Mouse (Mus musculus): ENCODE data around the gene Klrb1b.
"Not testable (repeated sequence)": the region's sequence is repeated elsewhere in the genome, so short reads cannot be mapped to it uniquely, and the experiment has no call there.

Klrb1b gene

DNA sequence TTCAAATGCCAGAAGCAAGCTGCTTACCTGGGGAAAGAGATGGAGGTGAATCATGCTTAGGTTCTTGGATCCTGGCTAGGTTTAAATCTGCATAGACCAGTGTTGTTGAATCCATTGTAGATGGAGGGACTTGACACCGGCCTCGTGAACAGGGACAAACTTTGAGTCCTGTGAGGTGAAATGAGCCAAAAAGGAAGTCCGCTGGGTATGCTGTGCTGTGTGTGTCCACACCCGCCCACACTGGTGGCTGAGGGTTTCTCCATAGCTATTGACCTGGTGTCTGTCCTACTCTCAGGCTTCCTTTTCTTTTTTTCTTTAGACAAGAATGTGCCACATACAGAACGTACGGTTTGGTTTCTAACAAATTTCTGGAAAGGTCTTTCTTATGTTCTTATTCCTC lies at the start of gene Klrb1b, which contains the start of gene Gm44511:
Gene Klrb1b, minus strand, starts transcription at position 200 of the 400 bp plus-strand sequence.
Gene Gm44511, minus strand, starts transcription at position 184 of the 400 bp plus-strand sequence.
- DNase-seq, result no peak

DNA sequence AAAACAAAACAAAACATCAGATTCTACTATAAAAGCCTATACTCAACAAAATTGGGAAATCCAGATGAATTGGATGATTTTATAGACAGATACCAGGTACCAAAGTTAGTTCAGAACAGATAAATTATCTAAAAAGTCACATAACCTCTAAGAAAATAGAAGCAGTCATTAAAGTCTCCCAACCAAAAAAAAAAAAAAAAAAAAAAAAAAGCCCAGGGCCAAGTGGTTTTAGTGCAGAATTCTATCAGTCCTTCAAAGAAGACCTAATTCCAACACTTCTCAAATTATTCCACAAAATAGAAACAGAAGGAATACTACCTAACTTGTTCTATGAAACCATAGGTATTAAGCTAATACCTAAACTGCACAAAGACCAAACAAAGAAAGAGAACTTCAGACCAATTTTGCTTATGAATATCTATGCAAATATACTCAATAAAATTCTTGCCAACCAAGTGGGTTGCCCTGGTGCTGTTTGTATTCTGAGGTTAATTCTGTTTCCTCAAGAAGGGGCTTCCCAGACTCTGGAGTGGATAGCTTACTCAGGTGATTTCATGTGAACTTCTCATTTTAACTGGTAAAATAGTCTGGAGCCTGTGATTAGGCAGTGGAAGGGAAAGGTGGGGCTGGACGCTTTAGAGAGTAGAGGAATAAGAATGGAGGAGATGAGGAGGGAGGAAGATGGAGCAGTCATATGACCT lies 45.9 kb upstream of the Klrb1b start:
- DNase-seq, result no peak

DNA sequence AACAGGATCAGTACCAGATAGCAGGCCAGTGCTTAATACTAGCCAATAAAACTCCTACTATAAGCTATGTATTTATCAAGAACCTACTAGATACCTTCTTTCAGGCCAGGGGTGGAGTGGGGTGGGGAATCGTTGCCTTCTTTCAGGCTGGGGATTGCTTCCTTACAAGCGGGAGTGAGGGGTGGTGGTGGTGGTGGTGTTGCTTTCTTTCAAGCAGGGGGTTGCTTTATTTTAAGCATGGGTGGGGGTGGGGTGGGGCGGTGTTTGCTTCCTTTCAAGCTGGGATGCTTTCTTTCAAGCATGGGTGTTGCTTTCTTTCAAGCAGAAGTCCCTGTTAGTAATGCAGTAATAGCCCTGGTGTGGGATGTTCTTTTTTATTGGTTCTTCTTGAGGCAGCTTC lies 42.7 kb upstream of the Klrb1b start:
- no peak for DNase-seq

DNA sequence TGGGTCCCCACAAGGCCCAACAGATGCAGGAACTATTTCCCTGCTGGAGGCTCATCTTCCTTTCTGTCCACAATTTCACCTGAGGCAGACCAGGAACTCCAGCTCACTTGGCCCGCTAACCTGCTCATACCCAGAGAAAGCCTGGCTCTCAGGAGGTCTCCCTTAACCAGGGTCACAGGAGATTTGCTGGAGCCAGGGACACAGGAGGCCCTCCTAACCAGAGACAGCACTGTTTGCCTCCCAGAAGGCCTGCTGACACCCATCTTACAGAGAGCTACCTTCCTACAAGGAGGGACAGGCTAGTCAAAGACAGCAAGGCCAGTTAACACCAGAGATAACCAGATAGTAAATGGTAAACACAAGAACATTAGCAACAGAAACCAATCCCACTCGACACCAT lies 31.8 kb upstream of the Klrb1b start:
- DNase-seq, result no peak

DNA sequence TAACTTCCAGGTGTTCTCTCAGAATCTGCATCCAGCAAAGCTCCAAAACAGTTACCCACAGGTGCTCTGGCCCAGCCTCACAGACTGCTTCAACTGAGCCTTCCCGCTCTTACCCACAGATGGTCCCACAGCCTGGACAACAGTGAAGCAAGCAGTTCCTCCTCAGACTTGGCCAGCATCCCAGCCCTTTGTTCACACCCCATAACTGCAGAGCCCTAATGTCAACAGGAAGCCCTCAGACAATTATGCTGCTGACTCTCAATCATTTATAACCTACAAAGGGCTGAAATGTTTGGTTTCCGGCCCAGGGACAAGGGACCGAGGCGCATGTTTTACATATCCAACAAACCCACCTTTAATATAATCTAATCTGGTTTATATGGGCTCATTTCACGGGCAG lies 30.1 kb upstream of the Klrb1b start:
- DNase-seq, result peak; percentile 58 to 66

DNA sequence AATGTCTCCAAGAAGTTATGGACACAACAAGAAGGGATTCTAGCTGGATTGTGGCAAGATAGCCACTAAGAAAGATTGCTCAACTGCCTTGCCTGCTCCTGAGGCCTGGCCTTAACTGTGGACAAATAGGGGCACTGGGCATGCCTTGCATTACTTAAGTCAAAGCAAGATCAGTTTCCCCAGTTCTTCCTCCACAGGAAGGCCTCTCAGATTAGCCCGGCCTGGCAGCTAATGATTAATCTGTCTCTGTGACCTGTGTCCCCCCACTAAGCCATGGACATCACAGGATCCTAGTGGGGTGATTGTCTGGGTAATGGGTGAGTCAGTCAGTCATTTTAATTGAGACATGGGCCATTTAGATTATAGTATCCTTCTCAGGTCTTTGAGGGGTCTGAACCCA lies 29.3 kb upstream of the Klrb1b start:
- no peak for DNase-seq

DNA sequence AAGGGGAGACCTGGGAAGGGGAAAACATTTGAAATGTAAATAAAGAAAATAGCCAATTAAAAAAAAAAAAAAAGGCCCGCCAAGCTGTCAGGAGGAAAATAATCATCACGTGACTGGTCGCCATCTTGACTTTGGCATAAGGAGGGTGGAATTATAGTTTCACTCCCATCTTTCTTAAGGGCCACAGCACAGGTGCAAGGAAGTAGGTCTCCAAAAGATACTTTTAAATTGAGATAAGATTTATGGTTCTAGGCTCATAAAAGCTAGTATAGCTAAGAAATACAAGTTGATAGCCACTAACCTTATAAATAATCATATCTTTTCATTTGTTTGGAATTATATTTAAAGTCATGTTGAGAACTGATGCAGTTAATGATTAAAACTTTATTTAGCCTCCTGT lies 28.8 kb upstream of the Klrb1b start:
- DNase-seq, result no peak

DNA sequence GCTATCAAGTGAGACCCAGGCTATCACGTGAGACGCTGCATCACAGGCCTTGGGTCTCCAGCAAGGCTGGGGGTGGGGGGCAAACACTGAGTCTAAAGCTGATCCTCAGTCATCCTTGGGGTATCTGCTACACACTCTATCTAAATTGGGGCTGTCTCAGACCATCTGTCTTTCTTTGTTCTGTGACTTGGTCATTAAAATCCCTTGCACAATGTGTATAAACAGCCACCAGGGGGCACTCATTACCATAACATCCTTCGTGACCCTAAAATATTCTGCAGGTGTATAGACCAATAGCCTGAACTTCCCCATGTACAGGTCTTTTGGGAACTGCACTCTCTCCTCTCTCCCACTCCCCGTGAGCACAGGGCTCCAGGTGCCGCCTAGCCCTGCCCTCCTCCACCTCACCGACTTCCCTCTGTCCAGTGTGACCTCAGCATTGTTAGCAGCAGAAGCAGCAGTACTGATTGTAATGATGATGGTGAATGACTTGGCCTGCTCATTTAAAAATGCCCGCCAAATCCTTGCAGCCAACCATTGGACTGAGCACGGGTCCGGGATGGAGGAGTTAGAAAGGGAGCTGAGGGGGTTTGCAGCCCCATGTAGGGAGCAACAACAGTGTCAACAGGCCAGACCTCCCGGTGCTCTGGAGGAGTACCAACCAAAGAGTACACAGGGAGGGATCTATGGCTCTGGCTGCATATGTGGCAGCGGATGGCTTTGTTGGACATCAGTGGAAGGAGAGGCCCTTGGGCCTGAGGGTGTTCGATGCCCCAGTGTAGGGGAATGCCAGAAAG lies 28.1 kb upstream of the Klrb1b start:
- peak; percentile 39 to 65 for DNase-seq

DNA sequence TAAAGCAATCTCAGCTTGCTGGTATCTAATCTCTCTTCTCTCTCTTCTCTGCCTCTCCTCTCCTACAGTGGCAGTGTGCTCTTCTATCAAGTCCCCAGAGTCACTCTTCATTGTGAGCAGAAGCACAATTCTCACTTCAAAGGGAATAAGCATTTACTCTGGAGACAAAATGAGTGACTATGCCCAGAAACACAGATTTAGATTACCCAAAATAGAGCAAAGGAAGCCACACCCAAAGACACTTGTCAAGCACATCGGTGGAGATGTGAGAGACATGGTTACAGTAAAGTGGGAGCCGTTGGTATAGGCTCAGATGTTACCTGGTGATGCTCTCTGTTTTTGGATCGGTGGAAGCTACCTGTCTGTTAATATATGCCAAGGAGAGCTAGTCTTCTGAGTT lies 26.6 kb upstream of the Klrb1b start:
- DNase-seq, result no peak

DNA sequence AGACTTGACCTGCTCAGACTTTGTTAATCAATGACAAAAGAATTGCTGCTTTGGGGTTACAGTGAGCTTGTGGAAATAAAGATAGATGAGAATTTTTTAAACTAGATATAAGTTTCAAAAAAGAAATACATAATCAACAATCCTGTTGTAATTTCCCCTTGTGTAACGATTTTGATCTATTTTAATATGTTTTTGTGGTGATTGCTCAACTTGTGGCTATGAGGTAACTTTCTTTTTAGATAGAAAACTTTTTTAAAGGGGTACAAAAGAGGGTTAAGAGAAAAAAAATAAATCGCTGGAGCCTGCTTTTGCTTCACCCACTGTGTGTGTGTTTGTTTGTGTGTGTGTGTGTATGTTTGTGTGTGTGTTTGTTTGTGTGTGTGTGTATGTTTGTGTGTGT lies 25.0 kb upstream of the Klrb1b start:
- no peak for DNase-seq

DNA sequence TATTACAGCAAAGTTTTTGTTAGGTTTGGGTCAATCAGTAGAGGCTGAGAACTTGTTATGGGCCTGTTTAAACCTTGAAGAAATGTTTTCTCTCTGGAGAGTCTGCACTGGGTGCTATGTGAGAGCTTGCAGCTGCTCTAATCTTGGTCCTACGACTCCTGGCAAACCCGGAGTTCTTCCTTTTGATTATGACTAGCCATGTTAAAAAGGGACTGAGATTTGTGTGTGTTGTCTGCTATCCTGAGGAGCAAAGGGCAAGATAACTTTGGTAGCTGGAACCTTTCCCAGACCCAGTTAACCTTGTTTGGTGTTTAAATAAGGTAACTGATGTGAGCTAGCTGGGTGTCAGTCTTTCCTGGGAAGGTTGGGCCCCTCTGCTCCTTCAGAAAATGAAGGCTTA lies 24.5 kb upstream of the Klrb1b start:
- DNase-seq, result no peak

DNA sequence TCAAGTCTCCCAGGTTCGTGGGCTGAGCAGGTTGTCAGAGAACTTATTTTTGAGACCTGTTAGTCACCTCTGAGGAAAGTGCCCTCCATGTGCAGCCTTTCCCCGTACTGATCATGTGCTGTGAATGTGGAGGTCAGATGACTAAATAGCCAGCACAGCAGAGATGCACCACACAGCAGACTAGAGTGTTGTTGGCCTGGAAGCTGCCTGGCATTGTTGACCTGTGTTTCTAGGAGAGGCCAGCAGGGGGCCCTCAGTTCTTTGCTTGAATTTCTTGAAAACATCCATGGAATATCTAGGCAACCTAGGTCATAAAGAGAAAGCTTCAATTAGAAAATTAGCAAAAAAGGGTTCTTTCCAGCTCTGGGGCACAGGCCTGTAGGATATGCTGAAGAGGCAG lies 23.8 kb upstream of the Klrb1b start:
- DNase-seq, result peak; percentile 29 to 50

DNA sequence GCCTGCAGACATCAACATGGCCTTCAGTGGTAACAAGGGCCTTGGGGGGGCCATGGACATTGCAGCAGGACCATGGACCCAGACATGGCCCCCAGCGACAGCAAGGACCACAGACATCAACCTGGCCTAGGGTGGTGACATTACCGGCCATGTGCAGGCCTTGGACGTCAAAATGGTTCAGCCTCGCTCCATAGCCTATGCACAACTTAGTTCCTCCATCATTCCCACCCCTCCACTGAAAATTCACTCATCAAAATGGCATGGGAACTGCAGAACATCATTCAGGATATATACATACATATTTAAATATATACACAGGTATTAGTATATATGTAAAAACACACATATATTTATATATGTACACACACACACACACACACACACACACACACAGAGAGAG lies 21.3 kb upstream of the Klrb1b start:
- no peak for DNase-seq

DNA sequence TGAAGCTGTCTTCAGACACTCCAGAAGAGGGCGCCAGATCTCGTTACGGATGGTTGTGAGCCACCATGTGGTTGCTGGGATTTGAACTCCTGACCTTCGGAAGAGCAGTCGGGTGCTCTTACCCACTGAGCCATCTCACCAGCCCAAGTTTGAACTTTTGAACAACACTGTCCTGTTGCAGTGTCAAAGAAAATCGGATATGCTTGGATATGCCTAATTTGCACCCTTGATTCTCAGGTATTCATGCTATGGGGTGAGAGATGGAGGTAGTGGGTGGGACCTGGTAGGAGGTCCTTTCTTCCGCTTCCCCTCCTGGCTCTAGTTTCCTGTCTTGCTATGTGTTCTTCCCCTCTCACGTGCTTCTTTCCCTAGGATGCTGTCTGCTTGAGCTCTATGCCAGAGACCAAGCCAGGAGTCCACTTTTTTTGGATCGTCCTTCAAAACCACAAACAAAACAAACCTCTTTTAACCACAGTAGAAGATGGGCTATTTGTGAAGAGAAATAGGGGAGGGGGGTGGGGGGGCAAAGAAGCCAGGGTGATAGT lies 19.9 kb upstream of the Klrb1b start:
- DNase-seq, result no peak

DNA sequence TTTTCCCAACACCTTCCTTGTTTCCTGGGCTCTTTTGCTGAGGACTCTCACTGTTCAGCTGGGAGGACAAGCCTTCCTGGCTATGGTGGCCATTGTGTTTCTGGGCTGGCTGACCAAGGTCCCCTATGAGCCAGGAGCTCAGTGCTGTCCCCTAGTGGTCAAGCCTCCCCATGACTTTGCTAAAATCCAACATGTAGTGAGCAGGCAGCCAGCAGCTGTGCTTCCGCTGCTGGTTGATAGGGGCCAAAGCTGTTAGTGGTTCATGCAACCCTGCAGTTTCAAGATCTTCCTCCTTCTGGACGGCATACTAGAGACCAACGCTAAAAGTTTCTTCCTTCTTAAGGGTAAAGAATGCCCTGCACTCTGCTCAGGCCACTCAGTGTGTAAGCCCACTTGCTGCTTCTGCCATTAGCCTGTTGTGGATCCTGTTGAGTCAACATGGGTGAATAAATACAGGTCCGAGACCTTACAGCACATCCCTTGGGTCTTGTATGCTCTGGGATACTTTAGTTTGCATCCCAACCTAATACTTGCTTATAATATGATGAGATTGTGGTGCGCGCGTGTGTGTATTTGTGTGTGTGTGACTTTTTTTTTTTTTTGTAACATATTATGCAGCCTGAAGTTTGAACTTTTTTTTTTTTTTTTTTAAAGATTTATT lies 19.3 kb upstream of the Klrb1b start:
- DNase-seq, result peak; percentile 79 to 80

DNA sequence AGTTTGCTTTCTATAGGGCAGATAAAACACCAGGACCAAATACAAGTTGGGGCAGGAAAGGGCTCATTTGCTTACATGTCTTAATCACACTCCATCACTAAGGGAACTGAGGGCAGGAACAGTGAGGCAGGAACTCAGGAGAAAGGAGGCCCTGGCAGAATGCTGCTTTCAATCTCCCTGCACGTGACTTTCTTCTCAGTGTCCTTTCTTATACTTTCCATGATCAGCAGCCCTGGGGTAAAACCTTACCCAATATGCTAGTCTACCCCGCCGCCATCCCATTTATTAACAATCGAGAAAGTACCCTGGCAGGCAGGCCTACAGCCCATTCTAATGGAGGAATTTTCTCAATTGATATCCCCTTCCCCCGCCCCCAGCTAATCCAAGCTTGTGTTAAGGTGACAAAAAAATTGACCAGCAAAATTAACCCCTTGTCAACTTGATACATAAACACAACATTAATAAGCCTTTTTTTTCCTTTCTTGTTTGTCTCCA lies 18.5 kb upstream of the Klrb1b start:
- no peak for DNase-seq

DNA sequence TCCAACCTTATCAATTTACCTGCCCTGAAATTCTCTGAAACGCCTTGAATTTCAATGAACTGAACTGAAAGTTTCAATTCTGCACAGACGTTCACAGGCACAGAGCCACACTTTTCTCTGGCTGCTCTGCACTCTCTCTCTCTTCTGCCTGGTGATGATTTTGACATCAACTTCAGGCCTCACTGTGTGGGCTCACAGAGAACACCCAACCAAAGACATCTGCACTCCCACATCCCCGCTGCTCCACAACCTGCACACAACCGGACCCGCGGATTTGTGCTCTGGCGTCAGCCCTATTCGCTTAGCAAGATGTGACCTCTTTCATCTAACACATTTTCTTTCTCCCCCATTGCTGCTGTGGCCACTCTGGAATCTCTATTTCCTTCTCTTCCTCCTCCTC lies 18.0 kb upstream of the Klrb1b start:
- DNase-seq, result peak; percentile 37 to 42

DNA sequence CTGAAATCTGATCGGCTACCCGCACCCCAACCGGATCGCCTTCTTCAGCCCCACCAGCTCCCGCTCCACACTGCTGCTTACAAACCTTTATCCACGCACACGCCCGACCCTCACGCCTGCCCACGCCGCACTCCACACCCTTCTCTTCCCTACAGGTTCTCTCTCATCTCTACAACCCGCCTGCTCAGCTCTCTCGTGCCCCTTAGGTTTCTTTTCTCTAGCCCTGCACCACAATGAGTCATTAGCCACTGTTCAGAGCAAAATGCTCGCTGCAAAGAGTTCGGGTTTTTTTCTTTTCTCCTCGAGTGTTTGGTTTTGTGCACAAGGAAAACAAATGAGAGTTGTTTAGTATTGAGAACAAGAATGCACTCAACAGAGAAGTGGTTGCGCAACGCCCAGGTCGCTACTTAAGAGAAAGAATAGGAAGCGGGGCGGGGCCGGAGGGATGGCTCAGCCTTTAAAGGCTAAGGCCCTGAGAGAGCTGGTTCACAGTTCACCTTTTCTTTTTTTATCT lies 17.4 kb upstream of the Klrb1b start:
- peak; percentile 64 for DNase-seq

DNA sequence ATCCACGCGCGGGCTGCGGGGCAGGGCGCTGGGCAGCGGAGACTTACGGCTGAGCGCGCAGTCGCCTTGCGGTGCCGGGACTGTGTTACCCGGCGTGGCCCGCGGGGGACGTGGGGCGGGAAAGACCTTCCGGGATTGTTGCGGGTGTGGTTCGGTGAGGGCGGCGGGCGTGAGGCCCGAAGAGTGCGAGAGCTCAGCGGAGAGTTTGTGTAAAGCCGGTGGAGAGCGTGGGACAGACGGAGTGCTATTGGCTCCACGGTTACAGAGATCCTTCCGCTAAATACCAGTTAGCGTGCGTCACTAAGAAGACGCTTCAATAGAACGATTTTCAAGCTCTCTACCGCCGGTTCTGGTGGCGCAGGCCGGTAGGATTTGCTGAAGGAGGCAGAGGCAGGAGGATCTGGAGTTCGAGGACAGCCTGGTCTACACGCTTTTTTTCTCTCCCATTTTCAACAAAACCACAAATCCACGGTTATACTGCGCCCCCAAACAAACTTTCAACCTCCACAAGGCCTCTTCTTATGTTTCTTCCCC lies 16.9 kb upstream of the Klrb1b start:
- DNase-seq, result peak; percentile 88 to 92

DNA sequence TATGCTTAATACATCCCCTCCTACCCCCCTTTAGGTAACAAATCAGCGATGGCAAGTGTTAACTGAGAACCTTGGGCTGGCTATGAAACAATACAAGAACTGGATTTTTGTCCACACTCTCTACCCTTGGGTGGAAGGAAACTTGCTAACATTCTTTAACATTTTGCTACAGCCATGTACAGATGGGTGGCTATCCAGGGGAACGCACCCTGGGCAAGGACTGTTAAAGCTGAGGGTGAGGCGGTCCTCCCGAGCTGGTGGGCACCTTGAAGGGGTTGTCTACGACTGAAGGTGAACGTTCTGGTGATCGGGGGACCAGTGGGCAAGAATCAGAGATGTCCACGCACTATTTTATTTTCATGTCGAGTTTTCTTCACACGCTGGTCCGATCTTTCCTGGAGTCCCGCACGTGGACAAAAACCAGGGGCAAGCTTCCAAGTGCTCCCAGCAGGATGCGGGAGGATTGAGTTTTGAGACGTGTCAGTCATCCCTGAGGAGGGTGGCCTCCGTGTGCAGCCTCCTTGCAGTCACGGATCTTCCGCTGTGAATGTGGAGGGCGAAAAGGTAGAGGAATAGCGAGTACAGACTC lies 16.3 kb upstream of the Klrb1b start:
- DNase-seq, result no peak

DNA sequence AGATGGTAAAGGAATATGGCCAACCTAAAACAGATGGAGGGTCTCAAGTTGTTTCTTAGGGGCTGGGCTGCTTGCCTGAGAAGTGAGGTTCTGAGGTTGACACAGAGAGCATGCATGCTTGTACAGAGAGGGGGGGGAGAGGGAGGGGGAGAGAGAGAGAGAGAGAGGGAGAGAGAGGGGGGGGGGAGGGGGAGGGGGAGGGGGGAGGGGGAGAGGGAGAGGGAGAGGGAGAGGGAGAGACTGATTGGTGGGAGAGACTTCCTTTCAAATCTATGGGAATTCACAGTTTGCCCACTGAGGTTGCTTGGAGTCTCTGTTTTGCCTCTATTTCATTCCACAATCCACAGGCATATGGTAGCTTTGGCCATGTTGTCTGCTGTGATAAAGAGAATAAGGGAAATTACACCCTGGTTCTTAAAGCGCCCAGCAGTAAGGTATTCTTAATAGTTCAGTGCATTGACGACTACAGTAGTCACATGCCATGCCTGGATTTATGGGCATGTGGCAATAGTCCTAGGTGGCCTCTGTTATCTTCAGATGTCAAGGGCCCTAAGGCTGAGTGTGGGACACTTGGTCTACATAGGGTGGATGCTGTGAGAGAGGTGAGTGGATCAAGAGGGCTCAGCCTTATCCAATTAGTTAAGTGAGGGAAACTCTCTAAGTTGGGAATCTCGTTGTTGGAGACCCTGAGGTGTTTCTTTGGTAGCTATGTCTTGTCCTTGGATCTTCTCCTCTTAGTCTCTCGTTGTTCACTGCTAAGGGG lies 15.4 kb upstream of the Klrb1b start:
- no peak for DNase-seq

DNA sequence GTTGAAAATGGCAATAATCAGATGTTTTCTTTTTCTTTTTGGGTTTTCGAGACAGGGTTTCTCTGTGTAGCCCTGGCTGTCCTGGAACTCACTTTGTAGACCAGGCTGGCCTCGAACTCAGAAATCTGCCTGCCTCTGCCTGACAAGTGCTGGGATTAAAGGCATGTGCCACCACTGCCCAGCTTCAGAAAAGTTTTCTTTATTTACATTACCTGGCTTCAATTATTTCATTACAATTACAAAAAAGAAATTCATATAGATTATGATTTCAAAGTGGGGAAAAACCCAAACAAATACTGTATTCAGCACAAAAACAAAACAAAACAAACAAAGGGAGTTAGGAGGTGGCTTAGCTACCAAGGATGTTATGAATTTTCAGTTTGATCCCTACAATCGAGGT lies 14.5 kb upstream of the Klrb1b start:
- not testable (repeated sequence) for DNase-seq

Data from cerebellum, adult 18-20 months (tissue).